Mouse (Mus musculus) liver, embryonic 14.5 days (tissue): ENCODE measurements around the gene Calcr.
"Not testable (repeated sequence)": the region's sequence is repeated elsewhere in the genome, so short reads cannot be mapped to it uniquely, and the experiment has no call there.

Experiments
- CTCF ChIP-seq: IDR thresholded peaks from 2 replicates; pipeline ENCODE4 v1.5.1; 2016; ENCODE audit warnings: antibody characterized with exemption, low read depth, control low read depth
- EP300 ChIP-seq: IDR thresholded peaks from 2 replicates; pipeline ENCODE4 v1.6.1; 2016; ENCODE audit warnings: antibody characterized with exemption, low read depth

DNA sequence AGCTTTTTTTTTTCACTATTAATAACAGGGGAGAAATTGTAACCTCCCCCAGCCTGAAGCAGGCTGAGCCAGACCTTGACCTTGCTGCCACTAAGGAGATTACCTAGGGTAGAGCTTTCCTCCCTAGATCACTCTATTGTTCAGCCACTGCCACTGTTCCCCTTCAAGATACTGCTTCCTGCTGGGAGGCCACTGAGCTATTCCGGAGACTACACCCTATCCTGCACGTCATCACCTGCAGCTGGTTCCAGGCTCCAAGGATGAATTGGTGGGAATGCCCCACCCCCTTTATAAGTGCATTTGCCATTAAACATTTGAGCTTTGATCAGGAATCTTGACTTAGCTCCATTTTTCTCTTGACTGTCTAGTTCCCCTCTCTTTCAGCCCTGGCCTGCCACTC, 86.2 kb downstream of the Calcr start:
- not testable (repeated sequence) for TF ChIP-seq EP300, CTCF
